ENCODE assay signal across 25 mouse cellular contexts in the genomic region with DNA sequence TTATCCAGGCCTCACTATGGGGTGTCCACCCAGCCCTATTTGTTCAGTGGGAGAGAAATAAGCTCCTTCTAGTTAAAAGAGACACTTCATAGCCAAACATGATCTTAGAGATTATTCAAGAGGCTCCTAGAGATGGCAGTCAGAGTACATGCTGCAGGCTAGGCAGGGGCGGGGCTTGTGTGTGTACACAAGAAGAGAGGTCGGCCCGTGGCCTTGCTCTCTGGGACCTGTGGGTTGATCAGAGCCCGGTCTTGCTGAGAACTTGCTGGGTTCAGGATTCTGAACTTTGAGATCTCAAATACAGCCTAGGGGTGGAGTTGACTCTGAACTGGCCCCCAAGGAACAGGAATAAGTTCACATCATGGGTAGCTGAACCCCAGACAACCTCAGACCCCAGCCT.
"Had no signal": no experiment of that assay in that cellular context is flagged by ENCODE, and none has a peak within 500 bp of the region (broad histone marks: within the 10 kb centered on the region; RNA-seq: fewer than 3 reads in every experiment).

No protein-coding gene starts in this region.

- ATAC-seq: hindbrain, postnatal 0 days; intestine, embryonic 16.5 days had no signal

- H3K4me2 ChIP-seq: heart, embryonic 12.5 days; hindbrain, embryonic 12.5 days; hindbrain, embryonic 15.5 days; kidney, embryonic 15.5 days; limb, embryonic 13.5 days; limb, embryonic 15.5 days had no signal

- H3K9me3 ChIP-seq: heart, embryonic 10.5 days; heart, embryonic 12.5 days; hindbrain, embryonic 10.5 days; hindbrain, embryonic 12.5 days; hindbrain, embryonic 15.5 days; kidney, embryonic 15.5 days; limb, embryonic 13.5 days; limb, embryonic 15.5 days had no signal

- H3K27ac ChIP-seq: gastrocnemius, adult 2 months; heart, embryonic 10.5 days; hindbrain, embryonic 10.5 days; hindbrain, embryonic 12.5 days; hindbrain, embryonic 15.5 days; hindbrain, postnatal 0 days; kidney, embryonic 15.5 days; kidney, postnatal 0 days; limb, embryonic 13.5 days; limb, embryonic 15.5 days had no signal

- H3K36me3 ChIP-seq: heart, embryonic 10.5 days; heart, embryonic 12.5 days; hindbrain, embryonic 10.5 days; hindbrain, embryonic 12.5 days; hindbrain, embryonic 15.5 days; kidney, embryonic 15.5 days; limb, embryonic 13.5 days; limb, embryonic 15.5 days had no signal

- H3K27me3 ChIP-seq: heart, embryonic 12.5 days; hindbrain, embryonic 12.5 days; hindbrain, embryonic 15.5 days; kidney, embryonic 15.5 days; limb, embryonic 13.5 days; limb, embryonic 15.5 days had no signal

- H3K4me1 ChIP-seq: heart, embryonic 10.5 days; heart, embryonic 12.5 days; hindbrain, embryonic 10.5 days; hindbrain, embryonic 12.5 days; limb, embryonic 15.5 days had no signal

- H3K9ac ChIP-seq: heart, embryonic 12.5 days; hindbrain, embryonic 12.5 days; hindbrain, embryonic 15.5 days; kidney, embryonic 15.5 days; limb, embryonic 13.5 days; limb, embryonic 15.5 days had no signal

- H3K4me3 ChIP-seq: gastrocnemius, adult 2 months; heart, embryonic 10.5 days; heart, embryonic 12.5 days; hindbrain, embryonic 10.5 days; hindbrain, embryonic 12.5 days; hindbrain, embryonic 15.5 days; kidney, embryonic 15.5 days; limb, embryonic 13.5 days; limb, embryonic 15.5 days had no signal

- DNase-seq: gastrocnemius, adult 2 months; gastrocnemius, postnatal 10 days; gastrocnemius, postnatal 25 days; heart, adult 18-20 months; heart, postnatal 10 days; heart, postnatal 4 days; kidney, adult 11 months; kidney, adult 2 months; kidney, adult 9 months; kidney, postnatal 14 days; kidney, postnatal 36 days; layer of hippocampus, adult 9-11 months; layer of hippocampus, postnatal 36 days; left cerebral cortex, postnatal 4 days had no signal
